Mouse (Mus musculus): ENCODE measurements around the gene Gm21797.
"Not testable (repeated sequence)": the region's sequence is repeated elsewhere in the genome, so short reads cannot be mapped to it uniquely, and the experiment has no call there.

Gene Gm21797

DNA sequence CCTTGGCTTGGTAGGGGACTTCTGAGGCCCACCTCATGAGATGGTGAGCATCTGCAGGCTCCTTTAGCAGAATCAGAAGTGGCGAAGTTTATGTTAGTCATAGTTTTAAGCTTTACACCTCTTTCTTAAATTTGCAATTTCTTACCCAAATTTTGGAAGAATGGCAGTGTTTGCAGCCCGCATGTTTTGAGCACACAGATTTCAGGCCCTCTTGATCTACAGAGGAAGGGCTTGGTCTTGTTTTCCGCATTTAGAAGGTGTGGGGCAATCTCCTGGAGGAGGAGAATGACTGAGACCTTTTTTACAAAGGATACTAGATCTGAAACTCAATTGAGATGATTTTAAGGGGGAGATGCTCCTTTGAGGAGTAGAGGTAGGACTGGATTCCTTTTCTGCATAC, at the start of gene Gm21797:
TSS of gene Gm21797 (minus strand) at position 101 of the 400 bp plus-strand sequence.
- DNase-seq (ENCODE audit: low spot score) = not testable (repeated sequence)

GRCm38 (mm10) chrY:40804614-40805013, 29.0 kb upstream of the Gm21797 start, which contains the start of gene Gm20795:
Gene Gm20795, plus strand, starts transcription at chrY:40804914.
- DNase-seq (ENCODE audit: low spot score) = not testable (repeated sequence)
